Mouse (Mus musculus) layer of hippocampus, postnatal 36 days (tissue): ENCODE measurements around the gene Cntrl. TPM values are rescaled to one million over a fixed set of nuclear protein-coding genes. Genes with fewer than 3 reads are reported as not detected.

ENCODE experiments used
- DNase-seq, 2 experiments: peaks; one replicate each; pipeline ENCODE4 v3.0.0; 2022
- total RNA-seq, 2 experiments: library from RNA; stranded (reverse); gene quantifications; 2 replicates each; pipeline ENCODE4 v1.2.3; 2021

Gene Cntrl
- 10 to 100 TPM in 1 of 2 experiments, 1 to 10 TPM in 1; 9.9 to 11.1 TPM for total RNA-seq

DNA sequence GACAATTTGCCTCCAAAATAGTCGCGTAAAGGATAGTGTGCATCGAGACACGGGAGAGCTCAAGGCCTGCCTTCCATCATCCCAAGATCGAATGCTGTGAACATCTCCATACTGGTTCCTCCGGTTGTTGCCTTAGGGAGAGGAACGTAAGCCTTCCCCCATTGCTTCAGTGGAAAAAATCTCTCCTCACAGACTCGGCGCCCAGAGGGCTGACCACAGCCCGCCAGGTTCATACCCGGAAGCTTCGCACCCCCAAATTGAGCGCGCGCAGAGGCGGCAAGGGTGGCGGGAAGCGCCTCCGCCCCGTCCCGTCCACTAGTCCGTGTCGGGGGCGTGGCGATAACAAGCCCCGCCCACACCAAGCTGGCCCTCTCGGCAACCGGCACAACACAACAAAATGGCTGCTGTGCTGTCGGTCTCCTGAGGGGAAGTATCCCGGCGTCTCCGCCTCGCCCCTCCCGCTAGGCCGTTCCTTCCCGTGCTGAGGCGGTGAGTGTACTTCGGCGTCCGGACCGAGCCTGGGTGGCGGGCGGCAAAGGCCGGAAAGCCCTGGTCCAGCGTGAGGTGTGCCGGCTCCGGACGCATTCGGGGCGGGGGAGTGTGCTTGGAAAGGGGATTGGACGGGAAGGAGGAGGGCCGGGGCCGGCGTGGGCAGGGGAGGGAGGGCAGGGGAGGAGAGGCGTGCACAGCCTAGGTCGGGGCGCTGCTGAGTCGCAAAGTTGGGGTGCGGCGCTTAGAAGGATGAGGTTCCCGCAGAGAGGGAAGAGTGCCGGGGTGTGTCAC is at the start of gene Cntrl:
Cntrl (plus strand) TSS at position 352 of the 783 bp plus-strand sequence.
- peak; percentile 94 for DNase-seq

DNA sequence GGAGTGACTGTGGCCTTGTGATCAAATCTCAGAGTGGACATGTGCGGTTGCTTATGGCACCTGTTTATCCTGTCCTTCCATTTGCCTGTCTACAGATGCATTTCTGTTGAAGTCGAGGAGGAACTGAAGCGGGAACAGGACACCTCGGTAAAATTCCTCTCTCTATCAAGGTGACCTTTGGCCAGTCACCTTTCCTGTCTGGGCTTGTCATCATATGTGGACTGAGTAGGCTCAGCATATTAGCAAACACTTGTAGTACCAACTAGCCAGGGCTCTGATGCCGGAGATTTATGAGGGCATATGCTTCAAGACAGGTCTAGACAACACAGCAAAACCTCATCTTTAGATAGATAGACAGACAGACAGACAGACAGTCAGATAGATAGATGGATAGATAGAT is 49.0 kb upstream of the Cntrl start:
- no peak for DNase-seq

DNA sequence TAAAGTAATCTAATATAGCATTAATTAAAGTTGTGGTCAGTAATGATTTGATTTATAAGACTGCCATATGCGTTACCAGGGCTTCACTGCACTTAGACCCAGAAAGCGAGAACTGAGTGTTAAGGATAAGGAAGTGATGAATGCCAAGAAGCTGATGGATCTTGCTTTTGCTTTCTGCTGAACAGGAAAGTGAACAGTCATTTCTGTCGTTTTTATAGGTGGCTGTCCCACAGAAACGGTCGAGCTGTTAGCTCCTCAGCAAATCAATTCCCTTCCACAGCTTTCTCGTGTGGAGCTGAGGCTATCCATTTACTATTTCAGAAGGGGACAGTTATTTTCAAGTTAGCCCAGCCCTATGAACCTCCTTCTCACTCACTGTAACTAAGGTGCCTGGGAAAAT is 48.4 kb upstream of the Cntrl start:
- no peak for DNase-seq

DNA sequence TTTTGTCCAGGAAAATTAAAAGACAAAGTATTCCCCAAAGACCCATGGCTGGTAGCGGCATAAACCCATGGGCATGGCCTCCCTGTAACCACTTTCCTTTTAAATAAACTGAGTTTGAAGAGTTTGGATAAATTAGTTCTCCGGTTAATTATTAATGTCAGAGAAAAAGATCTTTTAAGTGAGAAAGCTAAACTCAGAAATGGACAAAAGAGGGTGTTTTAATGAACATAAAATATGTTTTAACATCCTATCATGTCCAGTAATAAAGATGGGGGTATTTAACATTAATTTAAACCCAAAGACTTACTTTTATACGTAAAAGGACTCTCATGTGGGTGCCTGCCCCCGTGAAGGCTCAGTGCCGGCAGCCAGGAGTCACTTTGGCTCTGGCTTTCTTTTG is 48.0 kb upstream of the Cntrl start, which contains the start of gene Hc:
Hc (minus strand) TSS at position 101 of the 400 bp plus-strand sequence.
- DNase-seq = no peak

DNA sequence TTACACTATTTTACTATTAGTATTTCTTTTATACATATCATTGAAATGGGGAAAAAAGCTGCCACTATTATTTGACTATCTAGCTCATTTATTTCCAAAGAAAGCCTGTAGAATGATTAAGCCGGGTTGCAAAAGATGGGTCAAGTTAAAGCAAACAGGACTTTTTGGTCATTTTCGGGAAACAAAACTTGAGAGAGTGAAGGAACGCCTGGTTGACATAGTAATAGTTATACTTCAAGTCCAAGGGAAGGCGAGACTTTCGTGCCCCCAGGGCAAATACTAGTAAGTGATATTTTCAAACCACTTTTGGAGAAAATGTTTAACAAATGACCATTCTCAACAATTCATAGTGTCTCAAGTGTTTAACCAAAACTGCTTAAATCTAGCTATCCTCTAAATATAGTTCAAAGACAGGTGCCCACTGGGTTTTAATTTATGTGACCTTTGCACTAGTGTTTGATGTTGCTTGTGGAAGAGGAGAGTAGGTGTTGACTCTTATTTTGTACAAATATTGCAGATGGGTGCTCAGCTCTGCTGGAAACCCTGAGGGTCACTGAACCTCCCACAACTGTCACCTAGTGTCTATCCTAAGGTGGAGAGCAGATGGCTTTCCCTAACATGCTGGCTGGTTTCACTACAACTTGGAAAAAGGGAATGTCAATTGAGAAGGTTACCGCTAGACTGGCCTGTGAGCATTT is 45.8 kb upstream of the Cntrl start:
- no peak for DNase-seq

DNA sequence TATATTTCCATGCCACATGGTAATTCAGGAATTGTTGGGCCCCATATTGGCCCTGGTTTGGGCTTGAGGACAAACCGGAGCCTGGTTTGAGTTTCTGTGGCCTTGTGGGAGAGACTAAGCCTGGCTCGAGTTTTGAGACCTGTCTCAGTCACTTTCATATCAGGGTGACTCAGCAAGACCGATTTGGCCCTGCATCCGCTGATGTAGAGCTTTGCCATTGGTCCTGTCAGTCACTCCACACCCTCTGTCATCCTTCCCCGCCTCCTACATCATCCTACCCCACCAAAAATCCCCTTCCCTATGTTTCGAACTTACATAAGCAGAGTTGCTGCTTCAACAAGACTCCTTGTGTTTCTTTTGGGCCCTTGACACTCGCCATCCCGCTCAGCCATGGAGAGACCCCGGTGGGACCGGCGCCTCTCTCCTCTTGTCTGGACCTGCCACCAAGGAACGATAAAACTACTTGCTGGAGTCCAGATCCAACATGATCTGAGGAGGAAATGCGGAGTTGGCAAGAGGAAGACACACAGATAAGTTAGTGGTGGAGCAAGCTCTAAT is 42.7 kb upstream of the Cntrl start:
- no peak for DNase-seq

DNA sequence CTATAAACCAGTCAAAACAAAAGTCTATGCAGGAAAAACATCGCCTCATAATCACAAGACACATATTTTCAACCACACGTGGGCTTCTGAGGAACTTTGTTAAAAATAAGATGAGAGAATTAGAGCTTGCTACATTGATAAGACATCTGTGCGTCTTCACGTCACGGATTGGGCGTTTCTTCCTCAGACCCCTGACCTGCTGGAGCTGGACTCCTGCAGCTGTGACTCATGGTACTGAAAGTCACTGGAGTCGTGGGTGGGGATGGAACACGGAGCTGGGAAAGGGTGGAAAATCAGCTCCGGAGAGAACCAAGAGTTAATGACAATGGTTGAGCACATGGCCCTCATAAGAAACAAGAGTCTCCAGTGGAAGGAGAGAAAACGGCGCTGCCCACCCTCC is 42.2 kb upstream of the Cntrl start:
- no peak for DNase-seq

DNA sequence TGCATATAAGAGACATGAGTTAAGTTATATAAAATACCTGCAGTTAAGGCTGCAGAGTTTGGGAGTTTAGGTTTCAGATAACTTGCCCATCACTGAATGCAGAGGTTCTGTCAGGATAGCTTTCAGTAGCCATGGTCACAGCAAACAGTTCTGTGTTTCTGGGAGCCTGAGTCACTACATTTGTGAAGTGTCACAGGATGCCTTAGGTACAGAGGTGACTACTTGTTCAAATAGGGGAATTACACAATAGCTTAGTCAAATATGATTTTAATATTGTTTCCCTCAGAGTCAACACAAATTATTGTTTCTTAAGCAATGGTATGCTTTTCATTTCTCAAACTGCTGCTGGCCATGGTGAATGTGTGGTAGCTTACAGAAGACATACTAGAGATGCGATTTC is 40.2 kb upstream of the Cntrl start:
- DNase-seq = no peak

DNA sequence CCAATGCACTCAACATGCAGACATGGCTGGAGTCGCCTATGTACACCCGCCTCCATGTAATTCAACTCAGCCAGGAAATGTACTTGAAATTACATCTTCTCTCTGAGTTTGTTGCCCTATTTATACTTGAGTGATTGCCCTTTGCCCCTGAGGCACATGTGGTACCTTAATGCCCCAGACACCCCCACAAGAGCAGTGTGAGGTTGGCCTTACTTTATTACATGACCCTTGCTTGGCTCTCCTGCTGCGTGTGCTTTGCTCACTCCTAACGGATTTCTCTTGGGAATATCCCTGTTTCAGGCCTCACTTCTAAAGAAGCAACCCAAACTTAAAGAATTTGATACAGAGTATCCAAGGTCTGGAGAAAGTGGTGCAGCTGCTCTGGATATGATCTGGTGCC is 39.0 kb upstream of the Cntrl start:
- DNase-seq = no peak

DNA sequence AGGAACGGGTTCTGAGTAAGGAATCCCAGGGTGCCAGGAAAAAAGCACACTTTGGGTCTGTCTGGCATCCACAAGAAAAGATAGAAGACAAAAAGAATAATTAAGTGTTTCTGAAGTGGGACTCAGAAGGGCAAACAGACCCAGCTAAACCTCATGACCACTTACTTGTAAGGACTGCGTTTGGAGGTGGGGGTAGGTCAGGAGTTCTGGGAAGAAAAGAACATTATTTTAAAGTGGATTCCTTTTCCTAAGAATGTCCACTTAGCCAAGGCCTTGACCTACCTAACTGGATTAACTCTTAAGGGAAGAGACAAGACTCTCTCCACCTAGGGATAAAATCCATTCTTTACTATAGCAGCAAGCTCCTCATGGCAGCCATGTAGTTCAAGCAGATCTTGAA is 36.7 kb upstream of the Cntrl start:
- DNase-seq = no peak

DNA sequence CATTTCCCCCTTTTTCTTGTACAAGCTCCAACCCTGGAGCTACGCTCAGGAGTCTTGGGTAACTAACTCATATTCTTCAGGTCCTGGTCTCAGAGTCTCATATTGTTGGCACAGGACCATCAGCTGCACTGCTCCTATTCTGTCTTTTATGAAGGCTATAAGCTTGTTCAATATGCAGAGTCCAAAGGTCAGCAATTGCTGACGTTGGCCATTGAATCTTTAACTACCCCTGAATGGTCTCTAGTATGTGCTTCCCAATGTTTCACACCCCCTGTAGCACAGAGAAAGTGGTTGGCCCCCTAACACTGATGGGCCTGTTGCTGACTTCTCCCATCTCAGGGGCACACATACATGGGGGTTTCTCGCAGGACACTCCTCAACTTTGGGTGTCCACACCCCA is 35.0 kb upstream of the Cntrl start:
- DNase-seq = no peak

DNA sequence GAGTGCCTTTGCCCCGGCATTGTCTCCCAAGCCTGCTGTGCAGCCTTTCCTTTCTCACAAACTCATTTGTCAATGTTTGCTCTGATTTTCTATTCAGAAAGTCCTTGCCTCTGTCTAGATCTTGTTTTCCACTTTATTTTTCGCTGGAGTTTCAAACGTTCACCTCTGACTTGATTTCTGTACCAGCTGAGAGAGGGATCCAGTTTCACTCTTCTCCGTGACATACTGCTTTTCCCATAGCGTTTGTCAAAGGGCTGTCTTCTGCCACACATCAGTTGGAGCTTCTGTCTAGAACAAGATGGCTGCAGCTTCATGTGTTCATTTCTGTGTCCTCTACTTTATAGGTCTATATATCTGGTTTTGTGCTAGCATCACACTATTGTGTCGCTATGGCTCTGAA is 30.1 kb upstream of the Cntrl start:
- DNase-seq = no peak

DNA sequence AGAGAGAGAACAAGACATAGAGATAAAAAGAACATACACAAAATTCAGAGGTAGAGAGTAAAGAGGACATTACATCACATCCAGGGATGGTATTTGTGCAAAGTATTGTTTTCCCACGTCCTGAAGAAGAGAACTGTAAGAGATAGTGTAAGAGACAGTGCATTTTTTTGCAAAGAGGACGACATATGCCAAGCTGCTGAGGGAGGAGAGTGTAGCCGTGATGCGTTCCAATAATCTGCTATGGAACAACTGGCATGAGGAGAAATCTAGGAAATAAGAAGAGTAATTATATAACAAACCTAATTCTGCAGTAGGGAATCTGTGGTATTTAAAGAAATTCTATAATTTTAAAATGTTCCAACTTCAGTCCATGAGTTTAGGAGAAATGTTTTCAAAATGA is 21.9 kb upstream of the Cntrl start:
- DNase-seq = peak in 1 of 2 experiments; percentile 7

DNA sequence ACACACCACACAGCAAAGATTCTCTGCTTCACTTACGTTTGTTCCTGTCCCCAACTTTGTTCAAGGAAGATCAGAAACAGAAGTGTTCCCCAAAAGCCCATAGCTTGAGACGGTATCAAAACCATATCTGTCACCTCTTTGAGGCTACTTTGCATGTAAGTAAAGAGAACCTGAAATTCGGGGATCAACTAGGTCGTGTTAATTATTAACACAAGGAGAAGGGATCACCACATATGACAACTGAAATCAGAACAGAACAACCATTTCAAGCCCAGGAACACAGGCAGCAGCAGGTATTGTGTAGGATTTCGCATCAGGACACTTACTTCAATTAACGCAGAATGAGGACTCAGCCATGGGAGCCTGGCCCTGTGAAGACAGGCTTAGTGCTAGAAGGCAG is 8.8 kb upstream of the Cntrl start:
- DNase-seq = no peak

DNA sequence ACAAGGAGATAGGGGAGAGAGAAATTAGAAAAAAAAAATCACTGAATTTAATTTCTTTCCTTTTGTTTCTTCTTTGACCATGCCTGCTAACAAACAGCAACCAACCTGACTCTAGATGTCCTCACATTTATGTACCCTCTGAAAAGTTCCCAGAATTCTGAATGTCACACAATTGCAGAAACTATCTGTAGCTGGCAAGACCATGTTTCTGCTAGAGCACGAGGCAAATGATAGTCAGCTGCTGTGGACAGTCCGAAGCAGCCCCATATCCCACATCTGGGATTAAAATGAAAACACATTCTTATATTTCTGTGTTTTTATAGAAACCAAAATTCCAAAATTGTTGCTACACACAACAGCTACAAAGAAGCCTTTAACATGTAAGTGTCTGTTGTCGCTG is 7.8 kb upstream of the Cntrl start, which contains the start of gene AI182371:
AI182371 (minus strand) TSS at position 101 of the 400 bp plus-strand sequence.
- no peak for DNase-seq

DNA sequence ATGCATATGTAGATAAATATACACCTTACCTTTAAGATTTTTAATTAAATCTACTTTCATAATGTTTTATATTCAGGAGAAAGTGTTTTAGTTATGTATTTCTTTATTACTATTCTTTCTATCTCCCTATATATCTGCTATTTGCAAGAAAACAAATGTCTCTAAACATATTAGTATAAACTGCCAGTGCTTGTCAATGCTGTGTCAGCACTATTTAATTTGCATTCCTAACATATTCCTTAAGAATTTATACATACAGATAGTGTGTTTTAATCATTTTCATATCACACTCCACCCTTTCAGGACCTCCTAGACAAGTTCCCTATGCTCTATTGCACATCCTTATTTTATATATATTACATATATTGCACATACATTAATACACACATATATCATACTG is 6.5 kb upstream of the Cntrl start:
- no peak for DNase-seq

DNA sequence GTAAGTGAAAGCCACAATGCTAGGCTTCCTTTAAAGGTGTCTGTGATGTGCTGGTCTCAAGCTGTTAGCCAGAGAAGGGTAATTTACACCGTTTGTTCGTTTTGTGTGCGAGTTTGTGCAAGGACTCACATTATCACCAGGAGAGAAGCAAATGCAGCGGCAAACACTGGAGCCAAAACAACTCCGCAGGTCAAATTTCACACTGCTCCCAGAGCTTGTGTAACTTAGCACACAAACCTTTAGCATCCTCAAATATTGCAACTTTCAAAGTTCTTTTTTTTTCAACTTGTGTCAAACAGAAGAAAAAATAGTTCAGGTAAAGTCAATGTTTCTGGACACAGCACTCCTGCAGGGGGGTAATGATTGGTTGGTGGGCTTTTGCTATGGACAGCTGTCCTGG is 5.7 kb upstream of the Cntrl start:
- no peak for DNase-seq

DNA sequence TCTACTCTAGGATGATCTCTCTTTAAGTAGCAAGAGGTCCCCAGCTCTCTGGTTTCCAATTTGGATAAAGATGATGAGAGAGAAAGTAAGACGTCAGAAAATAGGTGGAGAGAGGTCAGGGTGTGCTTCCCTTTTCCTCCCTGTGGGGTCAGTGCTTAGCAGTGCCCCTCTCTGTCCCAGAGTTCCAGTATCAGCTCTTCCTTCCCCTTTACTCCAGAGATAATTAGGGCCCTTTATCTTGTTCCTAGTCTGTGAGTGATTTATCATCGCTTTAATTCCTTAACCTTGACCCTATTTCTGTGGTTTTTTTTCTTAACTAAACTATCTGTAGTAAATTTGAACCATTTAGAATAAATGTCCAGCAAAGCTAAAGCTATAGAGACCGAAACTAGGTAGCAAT is 4.4 kb upstream of the Cntrl start:
- DNase-seq = no peak

DNA sequence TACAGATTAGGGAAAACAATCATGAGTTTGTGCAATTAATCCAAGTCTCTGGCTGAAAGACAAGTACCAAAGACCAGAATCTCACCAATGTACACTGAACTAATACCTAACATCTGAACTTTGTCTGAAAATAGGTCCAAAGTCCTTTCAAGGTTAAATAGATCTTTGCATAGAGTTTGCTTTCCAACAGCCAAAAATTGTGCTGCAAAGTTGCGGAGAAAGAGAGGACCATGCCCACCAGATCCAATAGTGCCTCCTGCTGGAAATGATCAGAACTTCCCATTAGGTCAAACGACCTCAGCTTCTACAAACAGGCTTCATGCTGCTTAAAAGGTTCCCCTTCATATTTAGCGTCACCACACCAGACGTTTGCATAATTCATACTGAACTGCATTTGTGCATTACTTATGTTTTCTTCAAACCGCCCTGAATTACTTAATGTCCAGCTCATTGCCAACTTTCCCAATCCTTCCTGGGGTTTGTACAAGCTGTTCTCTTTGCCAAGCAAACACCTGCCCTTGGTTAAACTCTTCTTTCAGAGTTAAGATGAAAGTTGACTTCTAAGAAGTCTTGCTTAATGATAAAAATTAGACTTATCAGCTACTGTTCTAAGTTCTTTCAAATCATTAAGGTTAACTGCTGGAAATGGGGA is 1.2 kb upstream of the Cntrl start:
- no peak for DNase-seq

DNA sequence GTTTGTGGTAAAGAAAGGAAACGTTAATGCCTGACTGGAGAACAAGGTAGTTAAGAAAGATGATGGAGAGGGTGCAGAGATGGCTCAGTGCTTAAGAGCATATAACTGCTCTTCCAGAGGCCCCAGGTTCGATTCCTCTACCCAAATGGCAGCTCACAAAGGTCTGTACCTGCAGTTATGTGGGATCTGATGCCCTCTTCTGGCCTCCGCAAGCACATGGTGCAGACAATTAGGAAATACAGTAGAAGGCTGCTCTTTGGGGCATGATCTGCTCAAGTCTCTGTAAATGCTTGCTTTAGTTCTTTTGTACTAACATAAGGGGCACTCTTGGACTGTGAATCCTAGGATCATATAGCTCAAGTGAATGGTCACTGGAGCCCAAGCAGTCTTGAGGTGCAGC is 580 bp upstream of the Cntrl start:
- DNase-seq = no peak

DNA sequence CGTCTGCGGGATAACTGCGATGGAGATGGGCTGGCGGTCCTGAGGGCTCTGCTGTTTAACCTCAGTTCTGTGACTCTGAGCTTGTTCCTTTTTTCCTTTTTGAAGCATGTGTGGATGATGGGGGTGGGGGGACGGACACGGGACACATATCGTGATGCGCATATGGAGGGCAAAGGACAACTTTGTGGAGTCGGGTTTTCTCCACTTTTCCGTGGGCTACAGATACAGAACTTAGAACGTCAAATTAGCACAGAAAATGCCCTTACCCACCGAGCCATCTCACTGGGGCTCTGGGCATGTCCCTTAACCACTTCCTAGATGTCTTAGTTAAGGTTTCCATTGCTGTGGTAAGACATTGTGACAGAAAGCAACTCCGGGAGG is 622 bp downstream of the Cntrl start:
- DNase-seq = no peak

DNA sequence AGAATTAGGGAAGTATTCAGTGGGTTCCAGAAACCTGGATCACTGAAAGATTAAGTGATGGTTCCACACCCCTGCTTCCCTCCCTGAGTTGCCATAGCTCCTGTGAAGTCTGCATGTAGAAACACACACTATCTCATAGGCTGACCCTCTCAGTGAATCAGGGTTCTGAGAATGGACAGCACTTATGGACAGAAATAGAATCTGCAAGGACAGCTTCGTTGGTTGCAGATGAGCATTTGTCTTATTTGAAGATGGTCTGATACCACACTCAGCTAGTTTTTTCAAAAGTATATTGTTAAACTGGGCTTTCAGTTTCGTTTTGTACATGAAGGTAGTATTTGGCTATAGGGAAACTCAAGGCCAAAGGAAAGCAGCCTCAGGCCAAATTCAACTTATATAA is 1.2 kb downstream of the Cntrl start:
- no peak for DNase-seq

DNA sequence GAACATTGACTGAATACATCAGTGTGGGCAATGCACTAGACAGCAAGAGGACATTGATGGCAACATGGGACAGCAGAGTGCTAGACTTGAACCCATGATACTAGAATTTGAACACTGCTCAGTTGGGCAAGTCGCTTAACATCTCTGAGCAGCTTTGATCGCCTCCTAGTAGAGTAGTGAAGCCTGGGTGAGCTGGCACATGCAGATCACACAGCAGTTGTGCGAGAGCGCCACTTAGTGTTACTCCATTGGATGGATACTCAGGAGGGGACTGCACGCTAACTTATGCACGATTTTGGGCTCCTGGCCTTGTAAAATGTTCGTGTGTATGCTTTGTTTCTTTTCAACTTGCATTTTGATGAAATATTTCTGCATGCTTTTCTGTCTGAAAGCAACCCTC is 15.4 kb downstream of the Cntrl start:
- no peak for DNase-seq
